Mouse (Mus musculus): ENCODE results near the gene Ttyh2.
A peak's percentile ranks its signal among the peaks of the same experiment; 100 is the strongest.

The Ttyh2 gene

DNA sequence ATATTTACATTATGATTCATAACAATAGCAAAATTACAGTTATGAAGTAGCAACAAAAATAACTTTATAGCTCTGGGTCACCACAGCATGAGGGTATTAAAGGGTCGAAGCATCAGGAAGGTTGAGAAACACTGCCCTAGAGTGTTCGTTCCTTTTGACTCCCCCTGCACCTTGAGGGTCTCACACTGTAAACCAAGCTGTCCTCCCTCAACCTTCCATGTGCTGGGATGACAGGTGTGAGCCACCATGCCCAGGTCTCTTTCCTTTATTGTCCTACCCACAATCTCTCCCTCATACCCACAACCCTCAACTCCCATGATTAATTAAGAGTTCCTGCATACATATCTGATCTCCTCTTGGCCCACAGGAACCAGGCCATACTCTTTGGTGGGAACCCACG is 36.2 kb downstream of the Ttyh2 start:
- DNase-seq (ENCODE audit: low spot score), result no peak

DNA sequence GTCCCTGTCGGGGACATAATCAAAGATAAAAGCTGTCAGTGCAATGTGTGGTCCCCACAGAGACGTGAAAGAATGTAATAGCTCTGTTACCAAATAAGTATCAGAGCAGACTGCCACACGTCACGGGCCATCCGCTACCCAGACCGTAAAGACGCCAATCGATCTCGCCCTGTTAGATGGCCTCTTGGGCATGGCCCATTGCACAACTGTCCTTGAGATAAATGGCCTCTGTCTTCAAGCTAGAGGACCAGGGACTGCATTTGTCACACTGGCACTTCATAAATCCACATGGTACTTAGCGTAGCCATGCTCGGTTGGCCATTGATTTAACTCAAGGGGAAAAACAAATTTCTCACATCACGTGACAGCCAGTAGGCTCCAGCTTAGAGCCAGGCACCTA is 36.6 kb downstream of the Ttyh2 start:
- no peak for DNase-seq (ENCODE audit: low spot score)

DNA sequence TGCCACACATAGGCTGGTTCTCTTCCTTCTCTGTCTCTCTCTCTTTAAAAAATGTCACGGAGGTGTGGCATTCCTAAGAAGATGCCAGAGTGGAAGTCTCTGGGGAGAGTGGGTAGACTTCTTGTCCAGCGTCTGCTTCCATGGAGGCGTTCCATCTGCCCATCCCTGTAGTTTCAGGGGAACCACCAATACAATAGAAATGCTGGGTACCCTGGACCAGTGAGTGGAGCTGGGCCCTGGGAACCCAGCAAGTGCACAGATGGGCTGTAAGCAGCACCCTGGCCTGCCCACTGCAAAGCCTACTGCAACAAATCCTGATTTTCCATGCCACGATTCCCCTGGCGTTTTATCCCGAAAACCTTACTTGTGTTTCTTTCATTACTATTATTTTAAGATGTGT is 39.3 kb downstream of the Ttyh2 start:
- DNase-seq (ENCODE audit: low spot score), result no peak

DNA sequence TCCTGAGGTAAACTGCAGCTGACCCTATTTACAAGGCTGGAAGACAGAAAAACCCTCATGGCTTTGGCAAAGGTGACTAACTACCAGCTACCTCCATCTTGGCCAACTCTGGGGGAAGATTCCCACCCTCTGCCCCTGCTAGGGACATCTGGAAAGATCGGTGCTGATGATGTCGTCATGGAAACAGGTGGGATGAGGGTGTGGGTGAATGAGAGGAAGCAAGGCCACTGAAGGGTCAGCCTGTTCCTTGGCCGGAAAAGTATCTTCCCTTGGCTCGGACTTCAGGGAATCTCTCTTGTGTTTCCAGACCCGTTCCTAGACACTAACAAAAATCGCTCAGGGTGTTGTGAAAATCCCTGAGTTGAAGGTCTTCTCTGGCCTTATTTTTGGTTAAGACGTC is 40.3 kb downstream of the Ttyh2 start:
- DNase-seq (ENCODE audit: low spot score), result no peak

DNA sequence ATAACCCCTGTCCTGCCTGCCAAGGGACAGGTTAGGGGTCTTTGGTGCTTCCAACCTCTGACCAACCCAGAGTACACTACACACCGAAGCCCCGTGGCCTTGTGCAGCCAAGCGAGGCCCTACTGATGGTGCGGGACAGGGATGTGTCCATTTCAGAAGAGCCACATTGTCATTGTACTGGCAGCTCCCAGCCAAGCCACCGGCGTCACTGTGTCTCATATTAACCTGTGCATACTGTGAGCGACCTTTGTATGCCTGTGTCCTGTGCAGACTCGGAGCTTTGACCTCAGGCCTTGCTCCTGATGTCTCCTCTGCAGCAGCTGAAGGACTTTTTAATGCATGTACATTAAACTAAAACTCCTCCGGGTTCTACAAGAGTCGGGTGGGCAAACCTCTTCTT is 45.3 kb downstream of the Ttyh2 start:
- no peak for DNase-seq (ENCODE audit: low spot score)

DNA sequence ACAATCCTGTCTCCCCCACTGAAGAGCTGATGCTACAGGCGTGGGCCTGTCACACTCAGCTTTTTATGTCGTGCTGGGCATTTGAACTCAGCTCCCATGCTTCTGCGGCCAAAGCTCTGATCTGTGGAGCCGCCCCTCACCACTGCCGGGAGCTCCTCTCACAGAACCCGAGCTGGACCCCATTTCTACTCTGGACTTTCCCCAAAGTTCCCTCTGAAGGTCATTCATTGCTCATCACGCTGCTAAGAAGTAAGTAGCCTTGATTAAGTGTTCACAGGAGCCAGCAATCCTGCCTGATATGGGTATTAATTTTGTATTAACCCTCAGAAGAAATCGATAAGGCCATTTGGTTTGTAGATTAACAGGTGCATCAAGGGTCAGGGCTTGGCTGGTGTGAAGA is 47.2 kb downstream of the Ttyh2 start:
- DNase-seq (ENCODE audit: low spot score), result no peak

DNA sequence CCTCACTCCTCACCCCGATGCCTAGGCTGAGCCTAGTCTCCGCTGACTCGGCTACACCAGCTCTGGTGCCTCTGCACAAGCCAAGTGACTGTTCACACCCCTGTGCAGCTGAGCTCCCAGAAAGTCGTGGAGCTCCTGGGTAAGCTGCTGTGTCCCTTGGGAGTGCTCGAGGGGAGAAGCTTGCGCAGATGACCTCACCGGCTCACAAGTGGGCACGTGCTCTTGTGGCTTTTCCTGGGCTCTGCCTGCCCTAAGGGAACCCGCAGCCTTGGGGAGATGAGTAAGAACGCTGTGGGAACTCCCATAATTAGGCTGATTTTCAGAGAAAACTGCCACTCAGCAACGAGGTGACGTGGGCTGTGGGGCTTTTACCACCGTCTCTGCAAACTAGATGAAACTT is 47.8 kb downstream of the Ttyh2 start:
- no peak for DNase-seq (ENCODE audit: low spot score)

DNA sequence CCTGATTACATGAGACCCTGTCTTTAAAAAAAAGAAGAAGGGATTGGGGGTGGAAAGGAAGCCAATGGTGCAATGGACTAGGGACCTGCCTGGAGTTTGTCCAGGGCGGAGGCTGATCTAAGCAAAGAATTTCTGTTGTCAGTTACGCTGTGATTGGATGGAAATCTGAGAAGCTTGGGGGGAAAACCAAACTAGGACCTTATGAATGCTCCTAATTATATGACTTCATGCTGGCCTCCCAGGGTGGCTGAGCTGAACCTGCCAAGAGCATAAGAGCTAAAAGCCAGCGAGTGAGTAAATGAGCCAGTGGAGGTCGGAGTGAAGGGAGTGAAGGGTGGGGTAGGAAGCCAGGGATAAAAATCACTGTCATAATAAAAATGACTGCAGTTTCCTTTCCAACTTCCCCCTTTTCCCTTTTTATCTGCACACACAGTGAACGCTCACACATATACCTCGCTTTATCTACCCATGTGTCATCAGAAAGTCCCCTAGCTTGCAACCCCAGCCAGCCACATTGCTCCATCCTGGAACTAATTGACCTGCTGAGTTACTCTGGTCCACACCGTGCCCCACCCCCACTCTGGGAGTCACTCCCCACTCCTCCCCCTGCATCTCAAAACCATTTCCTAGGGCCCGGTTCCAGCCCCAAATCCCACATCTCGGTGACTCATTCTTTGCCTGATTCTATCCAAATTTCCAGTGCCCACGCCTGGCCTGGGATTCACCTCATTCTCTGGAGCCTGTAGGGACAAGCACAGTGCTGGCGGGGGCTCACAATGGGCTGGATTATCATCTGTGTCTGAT is 49.8 kb downstream of the Ttyh2 start:
- no peak for DNase-seq (ENCODE audit: low spot score)

DNA sequence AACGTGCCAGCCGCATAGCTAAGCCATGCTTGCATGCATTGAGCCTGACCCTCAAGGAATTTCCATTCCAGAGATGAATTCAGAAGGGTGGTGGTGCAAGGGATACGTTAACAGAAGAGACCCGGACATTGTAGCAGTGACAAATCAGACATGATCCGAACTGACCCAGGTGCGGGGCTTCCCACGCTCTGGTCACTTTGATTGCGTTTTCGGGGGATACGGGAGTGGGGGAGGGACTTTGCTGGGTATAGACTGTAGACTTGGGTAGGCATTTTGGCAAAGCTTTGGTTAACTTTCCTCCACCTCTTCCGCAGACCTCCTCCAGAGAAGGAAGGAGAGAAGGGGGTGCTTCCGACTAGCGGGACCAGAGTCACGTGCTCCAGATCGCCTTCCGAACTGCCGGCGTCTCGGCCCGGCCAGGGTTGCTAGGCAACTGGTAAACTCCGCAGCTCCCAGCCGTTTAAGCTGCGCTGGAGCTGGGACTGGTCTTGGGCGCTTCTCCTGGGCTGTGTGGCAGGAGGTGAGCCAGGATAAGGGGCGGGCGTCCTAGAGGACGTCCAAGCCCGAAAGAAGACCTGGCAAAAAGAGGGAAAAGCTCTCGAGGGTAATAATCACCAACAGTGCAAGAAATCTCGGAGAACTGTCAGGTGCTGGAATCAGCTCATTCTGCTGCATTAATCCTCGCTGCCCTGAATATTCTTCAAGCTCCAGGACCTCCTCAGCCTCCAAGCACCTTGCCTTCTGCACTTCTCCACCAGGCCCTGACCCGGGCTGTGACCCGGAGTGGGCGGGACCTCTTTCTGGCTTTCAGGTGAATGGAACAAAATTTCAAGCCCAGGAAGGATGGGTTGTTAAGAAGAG is 52.0 kb downstream of the Ttyh2 start, which contains the start of gene Dnaic2:
Gene Dnaic2 (plus strand): TSS at position 444 of the 861 bp plus-strand sequence.
- peak; percentile 85 for DNase-seq (ENCODE audit: low spot score)

DNA sequence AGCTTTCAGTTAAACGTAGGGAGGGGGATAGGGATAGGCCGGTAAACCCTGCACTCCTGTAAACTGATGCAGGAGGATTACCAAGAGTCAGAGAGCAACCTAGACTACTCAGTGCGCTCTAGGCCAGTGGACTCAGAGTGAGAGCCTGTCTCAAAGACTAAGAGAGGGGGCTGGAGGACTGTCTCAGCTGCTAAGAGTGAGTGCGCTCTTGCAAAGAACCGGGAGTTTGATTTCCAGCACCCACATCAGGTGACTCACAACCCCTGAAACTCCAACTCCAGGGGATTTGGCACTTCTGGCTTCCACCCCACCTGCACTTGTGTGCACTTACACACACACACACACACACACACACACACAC is 52.6 kb downstream of the Ttyh2 start:
- no peak for DNase-seq (ENCODE audit: low spot score)

DNA sequence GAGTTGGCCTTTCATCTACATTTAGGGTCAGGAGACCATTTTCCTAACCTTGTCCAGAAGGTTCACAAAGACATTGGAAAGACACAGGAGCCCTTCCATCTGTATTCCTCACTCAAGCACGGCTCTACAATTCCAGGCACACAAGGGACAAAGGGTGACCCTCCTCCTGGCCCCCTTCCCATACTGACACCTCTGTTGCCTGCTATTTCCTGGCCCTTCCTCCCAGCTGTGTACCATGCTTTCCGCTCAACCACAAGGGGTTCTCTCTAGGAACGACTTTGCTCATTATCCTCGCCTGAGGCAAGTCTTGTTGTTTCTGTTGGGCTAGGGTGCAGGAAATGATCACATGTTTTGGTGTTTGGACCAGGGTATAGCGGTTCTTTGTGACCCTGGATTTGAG is 53.1 kb downstream of the Ttyh2 start:
- no peak for DNase-seq (ENCODE audit: low spot score)

DNA sequence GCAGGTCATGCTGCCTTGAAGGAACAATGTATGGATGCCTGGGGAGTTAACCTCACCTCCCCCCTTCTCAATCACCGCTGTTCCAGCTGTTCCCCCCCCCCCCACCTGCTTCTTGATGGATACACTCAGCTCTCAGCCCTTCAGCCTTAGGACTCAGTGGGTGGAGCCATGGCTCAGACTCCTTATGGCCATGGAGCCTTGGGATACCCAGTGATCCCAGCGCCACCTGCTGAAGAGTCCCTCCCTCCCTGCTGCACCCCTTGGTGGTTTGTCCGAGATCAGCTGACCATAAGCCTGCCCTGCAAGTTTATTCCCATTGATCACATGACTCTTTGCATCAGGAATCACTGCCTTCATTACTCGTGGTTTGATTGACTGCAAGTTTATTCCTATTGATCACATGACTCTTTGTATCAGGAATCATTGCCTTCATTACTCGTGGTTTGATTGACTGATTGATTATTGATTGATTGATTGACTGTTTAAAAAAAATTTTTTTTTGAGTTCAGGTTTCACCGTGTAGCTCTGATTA is 54.7 kb downstream of the Ttyh2 start:
- DNase-seq (ENCODE audit: low spot score), result peak; percentile 30

DNA sequence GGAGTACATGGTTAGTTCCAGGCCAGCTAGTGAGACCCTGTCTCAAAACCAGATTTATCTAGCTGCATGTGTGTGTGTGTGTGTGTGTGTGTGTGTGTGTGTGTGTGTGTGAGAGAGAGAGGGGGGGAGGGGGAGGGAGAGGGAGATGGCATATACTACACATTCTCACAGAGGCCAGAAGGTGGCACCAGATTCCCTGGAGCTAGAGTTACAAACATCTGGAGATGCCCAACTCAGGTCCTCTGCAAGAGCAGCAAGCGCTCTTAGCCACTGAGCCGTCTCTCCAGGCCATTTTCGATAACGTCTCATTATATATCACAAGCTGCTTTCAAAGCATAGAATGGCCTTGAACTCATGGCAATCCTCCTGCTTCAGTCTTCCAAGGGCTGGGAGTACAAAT is 56.5 kb downstream of the Ttyh2 start:
- DNase-seq (ENCODE audit: low spot score), result no peak

DNA sequence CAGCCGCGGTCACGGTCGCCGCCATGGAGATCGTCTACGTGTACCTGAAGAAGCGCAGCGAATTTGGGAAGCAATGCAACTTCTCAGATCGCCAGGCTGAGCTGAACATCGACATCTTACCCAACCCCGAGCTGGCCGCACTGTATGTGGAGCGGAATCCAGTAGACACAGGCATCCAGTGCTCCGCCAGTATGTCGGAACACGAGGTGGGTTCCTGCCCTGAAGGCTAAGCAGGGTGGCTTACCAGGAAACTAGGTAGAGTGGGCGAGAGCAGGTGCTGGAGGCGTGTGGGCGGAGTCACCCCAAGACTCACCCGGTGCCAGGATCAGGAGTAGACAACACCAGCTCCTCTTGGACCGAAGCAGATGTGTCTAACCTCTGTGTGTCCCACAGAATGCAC is 57.7 kb downstream of the Ttyh2 start:
- no peak for DNase-seq (ENCODE audit: low spot score)

DNA sequence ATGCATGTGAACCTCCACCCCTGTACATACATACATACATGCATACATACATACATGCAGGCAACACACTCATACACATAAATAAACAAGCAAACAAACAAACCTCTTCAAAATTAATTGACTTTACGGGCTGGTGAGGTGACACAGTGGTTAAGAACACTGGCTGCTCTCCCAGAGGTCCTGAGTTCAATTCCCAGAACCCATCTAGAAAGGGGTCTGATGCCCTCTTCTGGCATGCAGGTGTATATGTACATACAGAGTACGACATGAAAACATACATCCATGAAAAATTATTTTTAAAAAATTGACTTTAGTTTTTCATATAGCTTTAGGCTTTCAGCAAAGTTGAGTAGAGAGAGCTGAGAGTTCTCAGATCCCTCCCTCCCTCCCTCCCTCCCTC is 60.9 kb downstream of the Ttyh2 start:
- DNase-seq (ENCODE audit: low spot score), result no peak

DNA sequence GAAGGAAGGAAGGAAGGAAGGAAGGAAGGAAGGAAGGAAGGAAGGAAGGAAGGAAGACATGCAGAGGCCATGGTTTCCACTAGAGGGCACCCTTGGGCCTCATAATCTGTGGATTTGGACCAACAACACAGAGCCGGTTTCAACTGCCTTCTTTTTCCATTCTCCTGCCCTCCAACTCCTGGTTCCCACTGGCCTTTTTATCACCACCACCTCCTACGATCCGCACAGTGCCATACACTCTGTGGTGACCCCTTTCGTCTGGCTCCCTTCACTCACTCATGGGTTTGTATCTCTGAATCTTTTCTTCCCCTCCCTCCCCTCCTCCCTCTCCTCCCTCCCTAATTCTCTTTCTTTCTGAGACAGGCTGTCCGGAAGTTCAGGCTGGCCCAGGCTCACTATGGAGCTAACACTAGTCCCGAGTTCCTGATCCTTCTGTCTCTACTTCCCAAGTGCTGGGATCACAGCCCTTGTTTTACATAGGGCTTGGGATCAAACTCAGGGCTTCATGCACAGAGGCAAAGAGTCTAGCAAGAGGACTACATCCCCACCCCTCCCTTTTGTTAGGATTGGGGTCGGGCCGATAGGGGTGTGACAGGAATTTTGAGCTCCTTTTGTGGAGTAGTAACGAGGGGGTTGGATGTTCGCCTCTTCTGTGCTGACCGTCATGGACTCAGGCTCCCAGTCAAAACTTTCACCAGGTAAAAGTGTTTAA is 61.8 kb downstream of the Ttyh2 start:
- DNase-seq (ENCODE audit: low spot score), result peak; percentile 86

DNA sequence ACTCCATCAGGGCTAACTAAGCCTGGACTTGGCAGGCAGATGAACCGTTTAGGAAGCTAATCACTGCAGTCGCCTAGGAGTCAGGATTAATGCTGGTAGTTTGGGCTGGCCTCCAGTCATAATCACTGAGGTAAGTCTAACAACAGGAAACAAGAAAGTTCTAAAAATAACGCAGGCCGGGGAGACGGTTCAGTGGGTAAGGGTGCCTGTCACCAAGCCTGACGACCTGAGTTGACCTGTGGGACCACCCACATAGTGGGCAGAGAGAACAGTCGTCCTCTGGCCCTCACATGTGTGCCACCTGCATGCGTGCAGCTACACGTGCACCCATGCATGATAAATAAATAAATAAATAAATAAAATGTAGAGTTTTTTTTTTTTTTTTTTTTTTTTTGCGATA is 65.4 kb downstream of the Ttyh2 start:
- DNase-seq (ENCODE audit: low spot score), result peak; percentile 52

DNA sequence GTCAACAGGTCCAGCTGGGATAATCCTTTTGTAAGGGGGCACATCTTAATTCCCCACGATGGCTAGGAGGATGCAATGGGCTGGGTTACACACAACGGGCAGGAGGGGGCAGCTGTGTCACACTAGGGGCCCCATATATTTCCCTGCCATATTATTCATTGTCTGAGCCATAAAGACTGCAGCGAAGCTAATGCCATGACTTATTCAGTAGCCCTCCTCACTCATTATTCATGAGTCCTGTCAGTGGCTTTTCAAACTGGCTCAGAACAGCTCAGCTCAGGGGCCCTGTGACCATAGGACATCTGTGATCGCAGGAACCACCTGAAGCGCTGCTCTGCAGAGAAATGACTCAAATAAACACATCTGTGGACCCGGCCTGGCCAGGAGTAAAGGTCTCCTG is 66.2 kb downstream of the Ttyh2 start:
- peak; percentile 66 for DNase-seq (ENCODE audit: low spot score)

DNA sequence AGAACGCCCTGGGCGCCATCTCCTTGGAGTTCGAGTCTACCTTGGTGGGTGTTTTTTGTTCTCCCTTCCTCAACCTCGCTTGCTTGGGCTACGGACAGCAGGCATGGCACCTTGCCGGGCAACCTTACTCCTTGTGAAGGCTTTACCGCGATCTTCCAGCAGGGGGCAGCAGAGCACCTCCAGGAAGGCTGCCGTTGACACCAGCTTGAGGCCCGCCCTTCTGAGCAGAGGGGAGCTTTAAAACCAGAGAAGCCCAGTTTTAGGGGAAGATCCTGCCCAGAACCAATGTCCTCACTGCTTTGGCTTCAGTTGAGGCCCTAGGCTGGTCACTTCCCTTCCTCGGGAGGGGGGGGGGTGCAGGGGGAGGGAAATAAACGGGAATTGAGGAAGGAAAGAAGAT is 69.9 kb downstream of the Ttyh2 start:
- peak; percentile 96 for DNase-seq (ENCODE audit: low spot score)

DNA sequence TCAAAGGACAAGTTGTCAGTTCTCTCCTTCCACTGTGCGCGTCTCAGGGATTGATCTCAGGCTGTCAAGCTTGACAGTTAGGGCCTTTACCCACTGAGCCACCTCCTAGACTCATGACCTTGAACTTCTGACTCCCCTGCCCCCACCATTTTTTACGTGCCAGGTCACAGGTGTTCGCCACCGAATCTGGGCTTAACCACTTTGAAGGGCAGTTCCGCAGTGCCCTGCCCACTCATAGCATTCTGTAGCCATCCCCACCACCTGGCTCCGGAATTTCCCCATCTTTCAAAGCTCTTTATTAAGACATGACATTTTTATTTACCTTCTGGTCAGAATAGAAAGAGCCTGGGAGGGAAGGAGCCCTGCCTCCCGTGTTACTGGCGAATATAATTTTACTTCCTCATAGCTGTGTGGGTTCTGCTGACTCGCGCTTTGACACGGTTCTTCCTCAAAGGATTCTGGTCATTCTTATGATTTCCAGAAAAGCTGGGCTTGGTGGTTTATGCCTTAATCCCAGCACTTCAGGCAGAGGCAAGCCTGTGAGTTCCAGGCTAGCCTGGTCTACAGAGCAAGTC is 72.4 kb downstream of the Ttyh2 start:
- DNase-seq (ENCODE audit: low spot score), result no peak

DNA sequence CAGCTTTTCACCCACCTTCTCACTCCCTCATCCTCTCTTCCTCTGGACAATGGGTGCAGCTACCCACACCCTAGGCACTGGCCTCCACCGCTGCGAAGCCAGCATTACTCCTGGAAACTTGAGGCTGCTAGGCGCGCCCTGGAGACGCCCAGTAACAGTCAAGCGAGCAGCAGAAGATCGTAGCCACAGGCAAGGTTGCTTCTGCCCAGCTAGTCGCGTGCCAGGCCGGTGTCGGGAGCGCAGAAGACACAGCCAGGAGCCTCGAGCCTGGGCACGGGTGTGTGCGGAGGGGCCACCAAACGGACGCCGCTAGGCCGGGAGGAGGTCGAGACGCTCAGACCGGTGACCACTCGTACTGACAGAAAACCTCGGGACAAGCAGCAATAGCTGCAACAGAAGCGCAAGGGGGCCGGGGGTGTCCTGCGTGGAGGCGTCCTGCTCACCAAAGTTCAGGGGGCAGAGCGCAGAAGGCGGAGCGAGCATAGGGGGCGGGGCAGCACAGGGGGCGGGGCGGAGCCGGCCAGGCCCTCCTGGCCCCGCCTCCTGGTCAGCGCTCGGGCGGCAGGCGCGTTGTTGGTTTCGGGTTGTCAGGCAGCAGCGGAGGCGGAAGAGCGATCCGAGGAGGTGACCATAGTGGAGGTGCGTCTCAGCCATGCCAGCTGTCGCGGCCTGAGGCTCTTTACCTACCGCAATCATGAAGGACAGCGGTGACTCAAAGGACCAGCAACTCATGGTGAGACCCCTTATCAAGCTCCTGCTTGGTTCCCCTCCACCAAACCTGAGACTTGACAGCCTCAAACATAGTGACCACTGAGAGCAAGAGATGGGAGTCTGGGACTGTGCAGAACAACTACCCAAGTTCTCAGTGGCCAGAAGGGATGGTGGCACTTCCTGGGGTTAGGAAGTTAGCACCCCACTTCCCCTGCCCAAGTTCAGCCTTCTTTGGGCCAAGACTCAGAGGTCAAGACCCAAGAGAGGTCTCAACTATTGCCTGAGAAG is 89.9 kb downstream of the Ttyh2 start, which contains the start of gene Kif19a:
Gene Kif19a (plus strand): TSS at position 569 of the 999 bp plus-strand sequence.
- peak; percentile 82 for DNase-seq (ENCODE audit: low spot score)

Measured in retina, embryonic 14.5 days (tissue).